Mouse (Mus musculus): Measurements from ENCODE around the gene Wfdc15b. TPM values are rescaled to one million over a fixed set of nuclear protein-coding genes. Genes with fewer than 3 reads are reported as not detected.
"Not testable (repeated sequence)": the region's sequence is repeated elsewhere in the genome, so short reads cannot be mapped to it uniquely, and the experiment has no call there.

The Wfdc15b gene
- polyA plus RNA-seq, 1 experiment: 3.2 TPM

DNA sequence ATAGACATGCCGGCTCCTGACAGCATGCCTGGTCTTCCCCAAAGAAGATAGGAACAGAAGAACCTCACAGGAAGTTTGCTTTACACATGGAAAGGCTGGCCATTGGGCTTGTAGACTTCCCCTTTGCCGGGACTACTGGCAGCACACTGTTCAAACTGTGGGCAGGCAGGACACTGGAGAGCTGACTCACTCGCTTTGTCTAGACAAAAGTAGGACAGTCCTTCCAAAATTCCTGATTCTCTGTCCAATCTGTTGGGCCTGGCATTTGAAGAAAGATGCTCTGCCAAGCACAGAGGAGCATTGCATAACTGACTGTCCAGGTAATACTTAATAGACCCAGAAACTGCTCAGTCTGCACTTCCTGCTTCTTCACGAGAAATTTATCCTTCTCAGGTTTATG is 14.8 kb downstream of the Wfdc15b start:
- H3K27ac ChIP-seq (ENCODE audit: control insufficient read depth, insufficient read depth, low read depth, low read length, poor library complexity): no peak overlapping the region
- TF ChIP-seq CTCF (IDR thresholded peaks at IDR 0.05; ENCODE audit: control insufficient read depth, insufficient read depth, low read length) (no peak), POLR2A (IDR thresholded peaks at IDR 0.05; ENCODE audit: borderline replicate concordance, control insufficient read depth, low read depth, low read length) (no peak)
- 32% methylated on average over 4 of the region's 4 CpGs for WGBS
- H3K4me3 ChIP-seq (replicated peaks; ENCODE audit: control insufficient read depth, low read depth, low read length): no peak overlapping the region
- no peaks in the 10 kb centered on the region for H3K4me1 ChIP-seq (ENCODE audit: control insufficient read depth, insufficient read depth, low read length)

DNA sequence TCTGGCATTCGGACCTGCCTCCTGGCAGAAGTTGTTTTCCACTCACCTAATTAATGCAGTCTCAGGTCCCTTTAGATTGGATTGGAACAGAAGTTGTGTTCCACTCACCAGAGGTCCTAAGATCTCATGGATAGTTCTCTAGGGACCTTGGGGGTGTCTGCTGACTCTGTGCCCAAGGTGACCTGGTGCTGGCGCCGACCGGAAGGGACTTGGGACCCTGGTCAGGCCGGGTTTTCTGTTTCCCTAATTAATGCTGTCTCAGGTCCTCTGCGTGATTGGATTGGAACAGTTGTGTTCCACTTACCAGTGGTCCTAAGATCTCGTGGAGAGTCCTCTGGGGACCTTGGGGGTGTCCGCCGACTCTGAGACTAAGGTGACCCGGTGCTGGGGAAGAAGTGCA is 15.4 kb downstream of the Wfdc15b start:
- H3K4me3 ChIP-seq (replicated peaks; ENCODE audit: control insufficient read depth, low read depth, low read length); H3K4me1 ChIP-seq (ENCODE audit: control insufficient read depth, insufficient read depth, low read length); H3K27ac ChIP-seq (ENCODE audit: control insufficient read depth, insufficient read depth, low read depth, low read length, poor library complexity): not testable (repeated sequence)
- WGBS: 79% methylated on average over 10 of the region's 10 CpGs

DNA sequence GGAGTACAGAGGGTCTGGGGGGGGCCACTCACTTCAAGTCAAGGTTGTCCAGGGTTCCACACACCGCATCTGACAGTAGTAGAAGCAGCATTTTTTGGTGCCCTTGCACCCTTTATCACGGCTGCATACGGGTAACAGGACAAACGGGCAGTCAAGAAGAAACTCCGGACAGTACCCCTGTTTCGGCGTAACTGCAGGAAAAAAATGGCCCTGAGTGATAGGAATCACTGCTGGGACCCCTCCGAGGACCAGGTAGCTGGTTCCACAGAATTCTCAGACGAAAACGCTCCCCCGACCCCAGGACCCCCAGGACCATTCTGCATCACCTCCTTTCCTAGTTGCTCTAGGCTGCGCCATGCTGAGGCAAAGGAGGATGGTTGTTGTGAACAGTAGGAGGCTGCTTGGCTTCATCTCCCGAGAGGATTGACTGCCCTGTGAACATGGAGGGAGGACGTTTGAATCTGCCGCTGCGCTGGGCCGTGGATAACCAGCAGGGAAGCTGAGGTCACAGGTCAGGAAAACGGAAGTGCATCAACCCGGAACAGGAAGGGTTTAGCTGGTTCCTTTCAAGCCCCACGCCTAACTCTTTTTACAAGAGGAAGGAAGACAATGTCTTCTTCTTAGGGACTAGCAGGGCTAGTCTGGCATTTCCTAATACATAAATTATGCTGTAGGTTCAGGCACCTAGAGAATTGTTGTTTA is 21.7 kb downstream of the Wfdc15b start, which contains the start of gene Wfdc15a:
TSS of gene Wfdc15a (minus strand) at position 505 of the 702 bp plus-strand sequence.
- TF ChIP-seq CTCF (IDR thresholded peaks at IDR 0.05; ENCODE audit: control insufficient read depth, insufficient read depth, low read length) (no peak), POLR2A (IDR thresholded peaks at IDR 0.05; ENCODE audit: borderline replicate concordance, control insufficient read depth, low read depth, low read length) (no peak)
- Histone ChIP-seq H3K4me3 (replicated peaks; ENCODE audit: control insufficient read depth, low read depth, low read length) (no peak within 1 kb of the TSS), H3K27ac (ENCODE audit: control insufficient read depth, insufficient read depth, low read depth, low read length, poor library complexity) (no peak within 1 kb of the TSS), H3K4me1 (ENCODE audit: control insufficient read depth, insufficient read depth, low read length) (no peaks in the 10 kb centered on the region)
- 75% methylated on average over 20 of the region's 20 CpGs for WGBS

DNA sequence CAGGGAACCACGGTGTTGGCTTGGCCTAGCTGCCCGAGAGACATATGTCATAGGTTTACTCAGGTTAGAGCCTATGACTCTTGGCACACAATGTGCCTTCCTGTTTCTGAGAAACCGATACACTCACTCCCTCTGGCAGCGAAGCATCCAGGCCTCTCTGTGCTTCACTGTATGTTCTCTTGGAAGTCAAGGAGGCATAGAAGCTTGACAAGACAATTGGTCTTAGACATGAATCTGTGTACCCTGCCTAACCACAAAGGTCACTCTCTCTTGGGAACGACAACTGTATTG is 24.8 kb downstream of the Wfdc15b start:
- no peaks in the 10 kb centered on the region for H3K4me1 ChIP-seq (ENCODE audit: control insufficient read depth, insufficient read depth, low read length)
- 80% methylated on average over 5 of the region's 5 CpGs for WGBS
- no peak overlapping the region for H3K27ac ChIP-seq (ENCODE audit: control insufficient read depth, insufficient read depth, low read depth, low read length, poor library complexity)
- no peak overlapping the region for H3K4me3 ChIP-seq (replicated peaks; ENCODE audit: control insufficient read depth, low read depth, low read length)
- TF ChIP-seq POLR2A (IDR thresholded peaks at IDR 0.05; ENCODE audit: borderline replicate concordance, control insufficient read depth, low read depth, low read length) (no peak), CTCF (IDR thresholded peaks at IDR 0.05; ENCODE audit: control insufficient read depth, insufficient read depth, low read length) (no peak)

DNA sequence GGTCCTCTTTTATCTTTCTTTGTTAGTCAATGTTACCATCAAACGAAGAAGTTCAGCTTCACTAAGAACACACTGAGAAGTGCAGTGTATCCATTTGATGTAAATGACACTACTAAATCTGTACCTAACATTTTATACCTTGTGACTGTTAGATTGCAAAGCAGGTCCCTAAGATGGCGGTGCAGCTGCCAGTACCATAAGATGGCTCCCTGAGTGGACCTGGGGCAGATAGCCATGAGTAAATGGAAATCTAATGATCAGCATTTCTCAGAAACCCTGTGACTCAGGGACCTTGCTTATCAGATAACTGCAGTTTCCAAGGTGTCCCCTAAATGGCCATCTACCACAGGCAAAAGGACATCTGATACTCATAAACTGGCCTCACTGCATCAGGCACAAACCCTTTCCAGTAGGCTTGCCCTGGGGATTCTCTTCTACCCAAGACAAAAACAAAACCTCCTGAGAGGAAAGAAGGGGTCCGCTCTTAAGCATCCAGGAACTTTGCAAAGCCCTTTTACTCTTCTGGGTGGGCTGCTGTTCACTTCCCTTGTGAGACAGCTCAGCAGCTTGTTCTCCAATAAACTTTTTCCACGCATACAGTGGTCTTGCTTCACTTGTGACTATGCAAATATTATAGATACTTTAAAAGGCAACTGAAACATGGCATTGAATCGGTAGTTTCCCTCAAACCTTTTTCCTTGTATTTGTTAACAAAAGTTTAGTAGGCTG is 25.3 kb downstream of the Wfdc15b start:
- Histone ChIP-seq H3K4me1 (ENCODE audit: control insufficient read depth, insufficient read depth, low read length) (no peaks in the 10 kb centered on the region), H3K27ac (ENCODE audit: control insufficient read depth, insufficient read depth, low read depth, low read length, poor library complexity) (no peak overlapping the region), H3K4me3 (replicated peaks; ENCODE audit: control insufficient read depth, low read depth, low read length) (no peak overlapping the region)
- no peak for TF ChIP-seq CTCF (IDR thresholded peaks at IDR 0.05; ENCODE audit: control insufficient read depth, insufficient read depth, low read length)
- 77% methylated on average over 5 of the region's 5 CpGs for WGBS

DNA sequence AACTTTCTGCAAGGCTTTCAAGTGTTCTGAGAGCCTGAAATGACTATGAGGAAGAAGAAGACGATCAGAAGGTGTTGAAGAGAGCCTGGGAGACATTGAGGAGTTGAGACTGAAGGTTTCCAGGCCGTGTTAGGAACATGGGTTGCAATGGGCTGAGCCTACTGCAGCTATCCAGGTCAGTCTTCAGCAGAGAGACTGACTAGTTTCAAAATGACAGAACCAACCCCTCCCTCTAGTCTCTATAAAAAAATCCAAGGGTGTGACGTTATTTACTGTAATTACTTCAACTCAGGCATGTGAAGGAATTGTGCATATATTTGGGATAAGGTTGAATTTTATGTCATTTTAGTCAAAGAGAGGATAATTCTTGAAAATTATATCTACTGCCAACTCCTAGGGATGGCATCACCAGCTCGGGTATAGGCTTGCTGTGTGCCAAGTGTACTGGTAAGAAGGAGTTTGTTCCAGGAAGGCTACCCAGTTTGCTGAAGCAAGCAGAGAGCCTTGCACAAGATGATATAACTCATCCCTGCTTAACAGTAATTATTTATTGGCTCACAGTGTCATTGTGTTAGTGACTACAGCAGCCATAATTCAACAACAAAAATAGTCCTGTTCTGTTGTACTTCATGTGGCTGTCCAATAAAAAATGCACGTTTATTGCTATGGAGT is 26.4 kb downstream of the Wfdc15b start:
- TF ChIP-seq CTCF (IDR thresholded peaks at IDR 0.05; ENCODE audit: control insufficient read depth, insufficient read depth, low read length) (no peak), POLR2A (IDR thresholded peaks at IDR 0.05; ENCODE audit: borderline replicate concordance, control insufficient read depth, low read depth, low read length) (no peak)
- WGBS: 68% methylated on average over 5 of the region's 5 CpGs
- H3K4me1 ChIP-seq (ENCODE audit: control insufficient read depth, insufficient read depth, low read length): no peaks in the 10 kb centered on the region

DNA sequence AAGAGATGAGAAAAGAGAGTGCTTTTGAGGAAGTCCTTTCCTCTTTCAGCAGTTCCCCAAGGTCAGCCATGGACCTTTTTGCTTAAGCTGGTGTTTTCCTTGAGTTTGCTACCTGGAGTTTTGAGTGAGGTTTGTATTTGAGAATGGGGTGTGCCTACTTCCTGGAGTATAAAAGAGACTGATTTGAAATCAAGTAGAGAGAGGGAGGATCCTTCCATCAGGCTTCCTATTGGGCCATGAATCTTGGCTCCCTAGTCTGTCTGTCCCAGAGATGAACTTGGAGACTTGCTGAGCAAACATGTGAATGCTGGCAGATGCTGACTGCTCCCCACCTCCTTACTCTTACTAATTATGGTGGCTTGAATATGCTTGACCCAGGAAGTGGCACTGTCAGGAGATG is 29.2 kb downstream of the Wfdc15b start:
- no peak for TF ChIP-seq POLR2A (IDR thresholded peaks at IDR 0.05; ENCODE audit: borderline replicate concordance, control insufficient read depth, low read depth, low read length)
- no peak for TF ChIP-seq CTCF (IDR thresholded peaks at IDR 0.05; ENCODE audit: control insufficient read depth, insufficient read depth, low read length)
- Histone ChIP-seq H3K4me3 (replicated peaks; ENCODE audit: control insufficient read depth, low read depth, low read length) (no peak overlapping the region), H3K27ac (ENCODE audit: control insufficient read depth, insufficient read depth, low read depth, low read length, poor library complexity) (no peak overlapping the region), H3K4me1 (ENCODE audit: control insufficient read depth, insufficient read depth, low read length) (no peaks in the 10 kb centered on the region)

More for the DNA sequence above, 26.4 kb downstream of the Wfdc15b start:
- Histone ChIP-seq H3K4me3 (replicated peaks; ENCODE audit: control insufficient read depth, low read depth, low read length) (no peak overlapping the region), H3K27ac (ENCODE audit: control insufficient read depth, insufficient read depth, low read depth, low read length, poor library complexity) (no peak overlapping the region)

DNA sequence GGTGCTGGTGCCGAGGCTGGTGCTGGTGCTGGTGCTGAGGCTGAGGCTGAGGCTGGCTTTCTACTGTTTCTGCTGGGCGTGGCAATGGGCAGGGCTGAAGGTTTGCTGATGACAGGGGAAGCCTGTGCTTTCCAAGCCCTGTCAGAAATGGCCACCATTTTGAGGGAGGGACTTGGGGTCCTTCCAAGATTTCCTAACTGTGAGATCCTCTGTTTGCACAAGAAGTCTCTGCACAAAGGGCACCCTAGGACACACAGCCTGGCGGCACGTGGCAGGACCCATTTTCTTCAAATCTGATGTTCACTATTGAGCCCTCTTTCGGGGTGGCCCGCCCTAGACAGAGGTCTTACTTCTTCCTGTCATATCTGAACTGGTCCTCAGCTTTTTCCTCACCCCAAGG is 30.9 kb downstream of the Wfdc15b start, which contains the start of gene Wfdc12:
TSS of gene Wfdc12 (minus strand) at position 33 of the 400 bp plus-strand sequence.
- Histone ChIP-seq H3K4me1 (ENCODE audit: control insufficient read depth, insufficient read depth, low read length) (no peaks in the 10 kb centered on the region), H3K27ac (ENCODE audit: control insufficient read depth, insufficient read depth, low read depth, low read length, poor library complexity) (no peak within 1 kb of the TSS), H3K4me3 (replicated peaks; ENCODE audit: control insufficient read depth, low read depth, low read length) (no peak within 1 kb of the TSS)
- TF ChIP-seq CTCF (IDR thresholded peaks at IDR 0.05; ENCODE audit: control insufficient read depth, insufficient read depth, low read length): no peak
- no peak for TF ChIP-seq POLR2A (IDR thresholded peaks at IDR 0.05; ENCODE audit: borderline replicate concordance, control insufficient read depth, low read depth, low read length)
- 77% methylated on average over 6 of the region's 6 CpGs for WGBS

Data from bone marrow, adult 2 months (tissue).